Mouse (Mus musculus) liver, adult 2 months (tissue): ENCODE results near the gene Pgbd1.

Experiments used
- CTCF ChIP-seq: fragments of 200-500 bp; IDR thresholded peaks from 2 replicates; pipeline ENCODE4 v1.5.1; 2011; ENCODE audit warnings: low read depth, low read length, control low read depth
- POLR2A ChIP-seq: fragments of 200-500 bp; IDR thresholded peaks from 2 replicates; pipeline ENCODE4 v1.6.1; 2011; ENCODE audit warnings: low read length, control low read depth; ENCODE audit not compliant: insufficient read depth; ENCODE audit errors: extremely low read depth

- TF ChIP-seq CTCF (no peak), POLR2A (no peak)
Measured at GRCm38 (mm10) chr13:21407341-21407740, 33.5 kb downstream of the Pgbd1 start.
